Mouse (Mus musculus): Measurements from ENCODE around the gene Olfr618. TPM values are rescaled to one million over a fixed set of nuclear protein-coding genes. Genes with fewer than 3 reads are reported as not detected.

Olfr618 gene
- total RNA-seq (2023) = not detected

GRCm38 (mm10) chr7:103589803-103590202 is at the start of gene Olfr618:
Gene Olfr618 (plus strand): TSS chr7:103590103.

GRCm38 (mm10) chr7:103542617-103543016 is 47.3 kb upstream of the Olfr618 start, which contains the start of gene Olfr612:
Gene Olfr612 (minus strand): TSS chr7:103542717.

GRCm38 (mm10) chr7:103547774-103548173 is 42.1 kb upstream of the Olfr618 start, which contains the start of gene Olfr613:
Gene Olfr613 (plus strand): TSS chr7:103548074.

GRCm38 (mm10) chr7:103555779-103556178 is 34.1 kb upstream of the Olfr618 start, which contains the start of gene Olfr615:
Gene Olfr615 (plus strand): TSS chr7:103556079.

GRCm38 (mm10) chr7:103569043-103569442 is 20.9 kb upstream of the Olfr618 start, which contains the start of gene Olfr616:
Gene Olfr616 (minus strand): TSS chr7:103569143.

GRCm38 (mm10) chr7:103572761-103573160 is 17.1 kb upstream of the Olfr618 start, which contains the start of gene Olfr617:
Gene Olfr617 (plus strand): TSS chr7:103573061.

GRCm38 (mm10) chr7:103600275-103600674 is 10.4 kb downstream of the Olfr618 start, which contains the start of gene Olfr619:
Gene Olfr619 (plus strand): TSS chr7:103600575.

GRCm38 (mm10) chr7:103612434-103612833 is 22.5 kb downstream of the Olfr618 start, which contains the start of gene Olfr620:
Gene Olfr620 (minus strand): TSS chr7:103612534.

GRCm38 (mm10) chr7:103642602-103643001 is 52.7 kb downstream of the Olfr618 start, which contains the start of gene Olfr622:
Gene Olfr622 (minus strand): TSS chr7:103642702.

Other genes starting within 250 kb of the Olfr618 start
- gene Olfr600, start 240.4 kb upstream of the Olfr618 start, total RNA-seq (2023) = not detected
- not detected for gene Olfr601, start 227.4 kb upstream of the Olfr618 start, total RNA-seq (2023)
- gene Olfr603, start 203.9 kb upstream of the Olfr618 start, total RNA-seq (2023) = not detected
- gene Usp17lc, start 175.0 kb upstream of the Olfr618 start, total RNA-seq (2023) = not detected
- not detected for gene Olfr605, start 144.7 kb upstream of the Olfr618 start, total RNA-seq (2023)
- gene Olfr606, start 141.1 kb upstream of the Olfr618 start, total RNA-seq (2023) = not detected
- not detected for gene Olfr607, start 126.0 kb upstream of the Olfr618 start, total RNA-seq (2023)
- gene Olfr608, start 120.2 kb upstream of the Olfr618 start, total RNA-seq (2023) = not detected
- not detected for gene Olfr609, start 92.0 kb upstream of the Olfr618 start, total RNA-seq (2023)
- gene Olfr610, start 78.0 kb upstream of the Olfr618 start, total RNA-seq (2023) = not detected
- gene Olfr611, start 69.3 kb upstream of the Olfr618 start, total RNA-seq (2023) = not detected
- not detected for gene Olfr612, start 47.4 kb upstream of the Olfr618 start, total RNA-seq (2023)
- gene Olfr613, start 42.0 kb upstream of the Olfr618 start, total RNA-seq (2023) = not detected
- not detected for gene Olfr615, start 34.0 kb upstream of the Olfr618 start, total RNA-seq (2023)
- gene Olfr616, start 21.0 kb upstream of the Olfr618 start, total RNA-seq (2023) = not detected
- not detected for gene Olfr617, start 17.0 kb upstream of the Olfr618 start, total RNA-seq (2023)
- gene Olfr619, start 10.5 kb downstream of the Olfr618 start, total RNA-seq (2023) = not detected
- not detected for gene Olfr620, start 22.4 kb downstream of the Olfr618 start, total RNA-seq (2023)
- gene Olfr622, start 52.6 kb downstream of the Olfr618 start, total RNA-seq (2023) = not detected
- gene Olfr623, start 73.6 kb downstream of the Olfr618 start, total RNA-seq (2023) = not detected
- not detected for gene Olfr624, start 81.1 kb downstream of the Olfr618 start, total RNA-seq (2023)
- gene Olfr625-ps1, start 92.6 kb downstream of the Olfr618 start, total RNA-seq (2023) = not detected
- not detected for gene Olfr243, start 124.6 kb downstream of the Olfr618 start, total RNA-seq (2023)
- not detected for gene Olfr628, start 140.3 kb downstream of the Olfr618 start, total RNA-seq (2023)
- not detected for gene Olfr629, start 154.8 kb downstream of the Olfr618 start, total RNA-seq (2023)
- not detected for gene Olfr630, start 167.2 kb downstream of the Olfr618 start, total RNA-seq (2023)
- not detected for gene Olfr69, start 181.5 kb downstream of the Olfr618 start, total RNA-seq (2023)
- gene Olfr68, start 189.6 kb downstream of the Olfr618 start, total RNA-seq (2023) = not detected
- not detected for gene Olfr67, start 201.7 kb downstream of the Olfr618 start, total RNA-seq (2023)
- gene Hbb-bt, start 223.9 kb downstream of the Olfr618 start, total RNA-seq (2023) = 328 TPM
- 2,192 TPM for gene Hbb-bs, start 238.0 kb downstream of the Olfr618 start, total RNA-seq (2023)

Measured in CD8-positive naive resting alpha-beta T cell, adult 57 days (primary cell).